Comparison of ENCODE assay signal across 49 mouse cellular contexts in genomic region chrX:139825402-139825801, GRCm38 (mm10). TPM values are rescaled to one million over a fixed set of nuclear protein-coding genes. Genes with fewer than 3 reads are reported as not detected.
"Had no signal": no experiment of that assay in that cellular context is flagged by ENCODE, and none has a peak within 500 bp of the region (broad histone marks: within the 10 kb centered on the region; RNA-seq: fewer than 3 reads in every experiment).

No protein-coding gene starts in this region.

- H3K27ac ChIP-seq: heart, adult 2 months; heart, embryonic 10.5 days; heart, embryonic 13.5 days; heart, embryonic 15.5 days; hindbrain, embryonic 10.5 days; hindbrain, embryonic 12.5 days; hindbrain, embryonic 13.5 days; hindbrain, embryonic 14.5 days; hindbrain, embryonic 15.5 days; hindbrain, postnatal 0 days; intestine, embryonic 15.5 days; kidney, embryonic 15.5 days; kidney, postnatal 0 days; layer of hippocampus, adult 2 months; left cerebral cortex, adult 2 months had no signal

- H3K4me3 ChIP-seq: heart, adult 2 months; heart, embryonic 10.5 days; heart, embryonic 12.5 days; heart, embryonic 13.5 days; heart, embryonic 15.5 days; hindbrain, embryonic 10.5 days; hindbrain, embryonic 12.5 days; hindbrain, embryonic 13.5 days; hindbrain, embryonic 15.5 days; intestine, embryonic 15.5 days; kidney, embryonic 15.5 days; layer of hippocampus, adult 2 months; left cerebral cortex, adult 2 months had no signal

- H3K9ac ChIP-seq: heart, embryonic 12.5 days; heart, embryonic 13.5 days; heart, embryonic 15.5 days; hindbrain, embryonic 12.5 days; hindbrain, embryonic 13.5 days; hindbrain, embryonic 14.5 days; hindbrain, embryonic 15.5 days; intestine, embryonic 15.5 days; kidney, embryonic 15.5 days had no signal

- H3K36me3 ChIP-seq: heart, embryonic 15.5 days; hindbrain, embryonic 10.5 days; hindbrain, embryonic 12.5 days; hindbrain, embryonic 15.5 days; intestine, embryonic 15.5 days; kidney, embryonic 15.5 days had no signal

- DNase-seq: heart, adult 2 months; heart, postnatal 10 days; heart, postnatal 14 days; heart, postnatal 36 days; heart, postnatal 4 days; kidney, adult 11 months; kidney, adult 18-20 months; kidney, postnatal 10 days; kidney, postnatal 14 days; kidney, postnatal 25 days; kidney, postnatal 36 days; layer of hippocampus, adult 9-11 months; layer of hippocampus, postnatal 36 days had no signal

- H3K27me3 ChIP-seq: heart, embryonic 12.5 days; heart, embryonic 13.5 days; heart, embryonic 15.5 days; hindbrain, embryonic 13.5 days; intestine, embryonic 15.5 days had no signal

- H3K4me1 ChIP-seq: heart, embryonic 10.5 days; heart, embryonic 12.5 days; heart, embryonic 13.5 days; heart, embryonic 15.5 days; hindbrain, embryonic 10.5 days; hindbrain, embryonic 12.5 days; hindbrain, embryonic 13.5 days; hindbrain, embryonic 15.5 days; intestine, embryonic 15.5 days; kidney, embryonic 15.5 days had no signal

RNA-seq across cellular contexts. Expression of gene Cldn2, which starts 24.8 kb away (rescaled TPM):
- total RNA-seq: heart, adult 2 months; heart, adult 8-10 months; heart, postnatal 14 days; heart, postnatal 25 days; heart, postnatal 36 days; heart, postnatal 4 days; hematopoietic stem cell, adult 5-6 weeks had no signal
- polyA plus RNA-seq: heart, embryonic 11.5 days; heart, embryonic 14.5 days; heart, postnatal 0 days; inflammation-experienced regulatory T-cells, adult 6 months had no signal

RNA-seq across cellular contexts. Expression of gene Ripply1, which starts 43.2 kb away (rescaled TPM):
- total RNA-seq: heart, adult 2 months; heart, adult 8-10 months; heart, postnatal 10 days; heart, postnatal 14 days; heart, postnatal 25 days; heart, postnatal 36 days; heart, postnatal 4 days; hematopoietic stem cell, adult 5-6 weeks; hindbrain, postnatal 0 days; layer of hippocampus, adult 18-20 months; layer of hippocampus, adult 2 months; layer of hippocampus, adult 8-10 months; layer of hippocampus, postnatal 10 days; layer of hippocampus, postnatal 14 days; layer of hippocampus, postnatal 25 days; layer of hippocampus, postnatal 36 days; left cerebral cortex, adult 18-20 months; left cerebral cortex, adult 2 months had no signal
- polyA plus RNA-seq: heart, adult 2 months; heart, embryonic 10.5 days; heart, embryonic 11.5 days; heart, embryonic 12.5 days; heart, embryonic 13.5 days; heart, embryonic 14.5 days; heart, embryonic 15.5 days; heart, embryonic 16.5 days; heart, postnatal 0 days; hindbrain, embryonic 11.5 days; hindbrain, embryonic 12.5 days; hindbrain, embryonic 13.5 days; hindbrain, embryonic 14.5 days; hindbrain, embryonic 15.5 days; hindbrain, embryonic 16.5 days; hindbrain, postnatal 0 days; inflammation-experienced regulatory T-cells, adult 6 months; intestine, embryonic 14.5 days; intestine, embryonic 15.5 days; intestine, embryonic 16.5 days; intestine, postnatal 0 days; kidney, embryonic 14.5 days; kidney, embryonic 15.5 days; kidney, embryonic 16.5 days; kidney, postnatal 0 days had no signal

RNA-seq across cellular contexts. Expression of gene Morc4, which starts 46.1 kb away (rescaled TPM):
- polyA plus RNA-seq: inflammation-experienced regulatory T-cells, adult 6 months had no signal
